Mouse (Mus musculus) heart, adult 2 months (tissue): ENCODE data around the gene Naa35.

ENCODE experiments used
- CTCF ChIP-seq: fragments of 200-600 bp; IDR thresholded peaks from 2 replicates; pipeline ENCODE4 v1.8.1; 2022; ENCODE audit warnings: antibody characterized with exemption, mild to moderate bottlenecking, moderate library complexity
- EP300 ChIP-seq: fragments of 200-500 bp; IDR thresholded peaks from 2 replicates; pipeline ENCODE4 v1.6.1; 2011; ENCODE audit warnings: low read depth, low read length, control low read depth; ENCODE audit not compliant: insufficient read depth
- POLR2A ChIP-seq: fragments of 200-500 bp; IDR thresholded peaks from 2 replicates; pipeline ENCODE4 v1.6.1; 2011; ENCODE audit warnings: mild to moderate bottlenecking, low read depth, low read length, control low read depth; ENCODE audit not compliant: insufficient read depth

GRCm38 (mm10) chr13:59624903-59625302 lies 39.8 kb downstream of the Naa35 start:
- TF ChIP-seq POLR2A = no peak
- TF ChIP-seq CTCF = no peak
- TF ChIP-seq EP300 = 0 out of 2 replicates have a peak, but pooled peaks have one; percentile 31
